Mouse (Mus musculus) limb, embryonic 14.5 days (tissue): ENCODE results near the gene Dcaf10. TPM values are rescaled to one million over a fixed set of nuclear protein-coding genes. Genes with fewer than 3 reads are reported as not detected.

Experiments used
- ATAC-seq: fragments of 200-750 bp; cut with Nextera tagmentation; 2 replicates; pipeline ENCODE4 v1.8.0; 2017; ENCODE audit warnings: low read depth, moderate number of reproducible peaks, moderate TSS enrichment; ENCODE audit not compliant: low FRiP score
- DNase-seq: peaks from one replicate; pipeline ENCODE4 v3.0.0-alpha.2; 2015; ENCODE audit warnings: low spot score
- H3K27ac ChIP-seq: fragments of 300-500 bp; sonication (generic); replicated peaks from 2 replicates; pipeline ENCODE4 v1.5.1; 2014; ENCODE audit warnings: low read depth, mild to moderate bottlenecking, low read length, moderate library complexity, mixed read lengths
- H3K27me3 ChIP-seq: fragments of 300-500 bp; sonication (generic); 2 replicates; pipeline ENCODE4 v1.6.1; 2014; ENCODE audit warnings: low read length, mixed read lengths; ENCODE audit not compliant: control insufficient read depth, insufficient read depth
- H3K36me3 ChIP-seq: fragments of 300-500 bp; sonication (generic); 2 replicates; pipeline ENCODE4 v1.6.1; 2014; ENCODE audit warnings: mild to moderate bottlenecking, low read length, moderate library complexity, mixed read lengths; ENCODE audit not compliant: control insufficient read depth, insufficient read depth
- H3K4me1 ChIP-seq: fragments of 300-500 bp; sonication (generic); 2 replicates; pipeline ENCODE4 v1.6.1; 2014; ENCODE audit warnings: antibody characterized with exemption, low read length, mixed read lengths; ENCODE audit not compliant: control insufficient read depth, insufficient read depth
- H3K4me2 ChIP-seq: fragments of 300-500 bp; sonication (generic); replicated peaks from 2 replicates; pipeline ENCODE4 v1.6.1; 2014; ENCODE audit warnings: low read depth, mild to moderate bottlenecking, low read length, moderate library complexity; ENCODE audit not compliant: severe bottlenecking
- H3K4me3 ChIP-seq: fragments of 300-500 bp; sonication (generic); replicated peaks from 2 replicates; pipeline ENCODE4 v1.5.1; 2014; ENCODE audit warnings: low read length
- H3K9ac ChIP-seq: fragments of 300-500 bp; sonication (generic); 2 replicates; pipeline ENCODE4 v1.6.1; 2014; ENCODE audit warnings: mild to moderate bottlenecking, low read depth, low read length, moderate library complexity; ENCODE audit not compliant: severe bottlenecking
- H3K9me3 ChIP-seq: fragments of 300-500 bp; sonication (generic); 2 replicates; pipeline ENCODE4 v1.6.1; 2016; ENCODE audit warnings: low read length; ENCODE audit not compliant: control insufficient read depth
- POLR2A ChIP-seq: fragments of 200-500 bp; IDR thresholded peaks from 2 replicates; pipeline ENCODE4 v1.8.0; 2012; ENCODE audit warnings: inconsistent platforms, mild to moderate bottlenecking, moderate library complexity, borderline replicate concordance; ENCODE audit not compliant: insufficient read depth, insufficient read length; ENCODE audit errors: extremely low read depth
- WGBS: fragments of 180-500 bp; shearing (Covaris S2); extraction: QIAGEN DNeasy Blood & Tissue Kit; methylation state at CpG from one replicate; pipeline ENCODE4 v1.1.7; 2014; 5-methylcytosine and 5-hydroxymethylcytosine counted together
- polyA plus RNA-seq, 2 experiments: library from polyadenylated mRNA; depleted of rRNA in 1 of 2; stranded (reverse) in 1 of 2; unstranded in 1 of 2; fragments of >200 nt; fragmentation: Nextera tagmentation in 1 of 2; extraction: Ambion mirVana in 1 of 2; gene quantifications; 2 replicates each; pipeline versions ENCODE4 v1.2.1 to v1.2.3; 2012 to 2014

Dcaf10 gene
- polyA plus RNA-seq, 2 experiments = 17.6 to 19.0 TPM

GRCm38 (mm10) chr4:45311056-45311455 lies 30.8 kb upstream of the Dcaf10 start:
- H3K4me1 ChIP-seq = no peaks in the 10 kb centered on the region
- 100% methylated on average over 2 of the region's 2 CpGs for WGBS
- H3K27ac ChIP-seq = no peak overlapping the region
- no peak overlapping the region for H3K4me2 ChIP-seq
- no peak overlapping the region for H3K4me3 ChIP-seq
- H3K27me3 ChIP-seq = no peaks in the 10 kb centered on the region
- no peaks in the 10 kb centered on the region for H3K9me3 ChIP-seq
- DNase-seq (no peak), ATAC-seq (no peak)
- H3K36me3 ChIP-seq = peaks cover 29% of the 10 kb centered on the region
- H3K9ac ChIP-seq = no peak overlapping the region
- no peak for TF ChIP-seq POLR2A

DNA sequence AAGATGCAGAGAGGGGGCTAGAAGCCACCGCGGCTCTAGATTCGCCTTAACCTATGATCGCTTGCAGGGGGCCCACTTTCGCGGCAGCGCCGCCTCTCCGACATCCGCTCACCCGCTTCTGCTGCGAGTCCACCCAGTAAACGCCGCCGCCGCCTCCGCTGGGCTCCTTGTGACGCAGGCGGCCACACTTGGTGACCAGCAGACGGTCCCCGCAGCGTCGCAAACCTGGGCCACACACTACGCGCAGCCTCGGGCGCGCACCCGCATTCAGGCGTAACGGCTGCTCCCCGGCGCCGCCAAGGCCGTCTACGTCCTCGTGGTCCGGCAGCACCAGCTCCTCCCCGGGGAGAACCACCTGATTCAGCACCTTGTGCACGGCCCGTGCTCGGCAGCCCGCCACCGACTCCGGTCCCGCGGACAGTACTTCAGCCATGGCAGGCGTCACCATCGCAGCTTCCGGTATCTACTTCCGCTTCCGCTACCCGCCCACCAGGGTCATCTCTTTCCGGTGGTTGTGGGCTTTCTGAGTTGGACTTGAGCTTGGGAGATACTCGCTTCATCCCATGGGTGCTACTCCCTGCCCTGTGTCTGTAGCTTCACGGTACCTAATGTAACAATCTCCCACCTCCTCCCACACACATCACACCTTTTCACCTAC lies 21.6 kb upstream of the Dcaf10 start:
- H3K4me1 ChIP-seq = peaks cover 10% of the 10 kb centered on the region
- ATAC-seq (peak; percentile 90), DNase-seq (peak; percentile 82)
- under 1% methylated on average over 51 of the region's 56 CpGs for WGBS
- H3K27me3 ChIP-seq = no peaks in the 10 kb centered on the region; the same call in 1 of the 2 replicates
- peak overlapping the region; percentile 89 for H3K9ac ChIP-seq
- H3K4me2 ChIP-seq = peak overlapping the region; percentile 67
- H3K36me3 ChIP-seq = peaks cover 30% of the 10 kb centered on the region
- peak; percentile 35; the same call in 1 of the 2 replicates for TF ChIP-seq POLR2A
- H3K9me3 ChIP-seq = no peaks in the 10 kb centered on the region
- H3K27ac ChIP-seq = peak overlapping the region; percentile 72
- H3K4me3 ChIP-seq = peak overlapping the region; percentile 99

DNA sequence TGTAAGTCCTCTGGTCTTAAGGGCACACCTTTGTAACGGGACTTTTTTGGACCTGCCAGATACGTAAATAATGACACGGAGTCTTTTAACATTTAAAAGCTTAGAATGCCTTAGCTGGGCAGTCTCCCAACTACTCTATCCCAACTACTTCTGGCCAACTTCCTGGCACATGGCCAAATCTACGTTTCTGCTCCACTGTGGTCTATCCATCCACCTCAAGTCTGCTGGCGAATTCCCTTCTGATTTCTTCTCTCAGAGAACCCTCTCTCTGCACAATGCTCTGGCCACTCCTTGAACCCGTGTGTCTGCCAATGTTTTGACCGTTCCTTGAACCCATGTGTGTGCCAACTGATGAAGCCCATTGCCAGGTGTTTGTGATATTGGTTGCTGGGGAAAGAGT lies 10.8 kb upstream of the Dcaf10 start:
- 61% methylated on average over 7 of the region's 7 CpGs for WGBS
- DNase-seq = peak; percentile 10

DNA sequence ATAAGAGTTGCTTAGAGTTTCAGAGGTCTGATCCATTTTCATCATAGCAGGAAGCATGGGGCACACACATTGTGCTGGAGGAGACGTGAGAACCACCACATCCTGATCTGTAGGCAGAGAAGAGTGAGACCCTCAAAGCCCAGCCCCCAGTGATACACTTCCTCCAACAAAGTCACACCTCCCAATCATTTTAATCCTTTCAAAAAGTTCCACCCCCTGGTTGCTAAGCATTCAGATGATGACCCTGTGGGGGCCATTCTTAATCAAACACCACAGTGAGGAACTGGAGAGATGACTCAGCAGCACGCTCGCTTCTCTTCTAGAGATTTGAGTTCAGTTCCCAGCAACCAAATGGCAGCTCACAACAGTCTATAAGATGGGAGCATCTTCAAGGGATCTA lies 9.4 kb upstream of the Dcaf10 start:
- Histone ChIP-seq H3K9me3 (no peaks in the 10 kb centered on the region), H3K27ac (no peak overlapping the region), H3K36me3 (no peaks in the 10 kb centered on the region), H3K9ac (no peak overlapping the region), H3K4me2 (no peak overlapping the region), H3K4me3 (no peak overlapping the region), H3K27me3 (no peaks in the 10 kb centered on the region), H3K4me1 (no peaks in the 10 kb centered on the region)
- no peak for ATAC-seq
- TF ChIP-seq POLR2A = no peak
- no peak for DNase-seq
- 71% methylated on average over 3 of the region's 3 CpGs for WGBS

More for the DNA sequence above, 10.8 kb upstream of the Dcaf10 start:
- Histone ChIP-seq H3K27me3 (no peaks in the 10 kb centered on the region), H3K4me3 (no peak overlapping the region), H3K4me2 (no peak overlapping the region), H3K9ac (no peak overlapping the region), H3K27ac (no peak overlapping the region), H3K36me3 (no peaks in the 10 kb centered on the region), H3K9me3 (no peaks in the 10 kb centered on the region), H3K4me1 (no peaks in the 10 kb centered on the region)
- TF ChIP-seq POLR2A = no peak
- ATAC-seq = no peak

- WGBS = 57% methylated on average over 9 of the region's 9 CpGs
- Histone ChIP-seq H3K9me3 (no peaks in the 10 kb centered on the region), H3K4me2 (peak overlapping the region; percentile 71), H3K4me1 (peaks cover 17% of the 10 kb centered on the region), H3K27ac (peak overlapping the region; percentile 95), H3K4me3 (peak overlapping the region; percentile 97), H3K36me3 (peaks cover 3% of the 10 kb centered on the region; the same call in 1 of the 2 replicates), H3K9ac (peak overlapping the region; percentile 92; the same call in 1 of the 2 replicates), H3K27me3 (no peaks in the 10 kb centered on the region)
- no peak for TF ChIP-seq POLR2A
- DNase-seq = no peak
- no peak for ATAC-seq
Observed at GRCm38 (mm10) chr4:45341226-45341625, 675 bp upstream of the Dcaf10 start.
